Mouse (Mus musculus): ENCODE measurements around the gene Degs2.

DNA sequence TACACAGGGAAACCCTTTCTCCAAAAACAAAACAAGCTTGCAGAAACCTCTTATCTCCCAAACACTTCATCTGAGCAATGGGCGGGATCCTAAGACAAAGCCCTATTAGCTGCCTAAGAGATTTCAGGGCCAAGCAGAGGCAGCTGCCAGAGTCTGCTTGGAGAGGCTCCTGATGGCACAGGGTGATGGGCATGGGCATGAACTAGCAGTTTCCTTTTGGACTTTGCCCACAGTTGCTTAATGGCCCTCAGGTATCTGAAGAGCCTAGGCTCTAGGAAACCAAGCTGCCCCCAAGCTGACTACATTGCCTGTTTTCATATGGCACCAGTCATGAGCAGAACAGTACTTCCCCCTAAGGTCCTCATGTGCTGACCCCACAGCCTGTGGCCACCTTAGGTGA, 7.9 kb downstream of the Degs2 start:
- TF ChIP-seq EP300 (IDR thresholded peaks at IDR 0.05; ENCODE audit: insufficient read depth, low read depth, low read length) (no peak), CTCF (IDR thresholded peaks at IDR 0.05) (no peak), POLR2A (IDR thresholded peaks at IDR 0.05; ENCODE audit: insufficient read depth, low read depth, low read length) (no peak)
